Mouse (Mus musculus) cortical plate, adult 2 months (tissue): ENCODE results near the gene Fam221a.

Experiments used
- CTCF ChIP-seq: fragments of 200-500 bp; IDR thresholded peaks from 2 replicates; pipeline ENCODE4 v1.5.1; 2011; ENCODE audit warnings: mild to moderate bottlenecking, control low read depth, low read length; ENCODE audit not compliant: insufficient read depth; ENCODE audit errors: extremely low read depth
- POLR2A ChIP-seq: fragments of 200-500 bp; IDR thresholded peaks from 2 replicates; pipeline ENCODE4 v1.6.1; 2011; ENCODE audit warnings: mild to moderate bottlenecking, low read length, control low read depth; ENCODE audit not compliant: insufficient read depth; ENCODE audit errors: extremely low read depth

GRCm38 (mm10) chr6:49437306-49437705 lies 69.8 kb downstream of the Fam221a start:
- TF ChIP-seq CTCF: no peak
- no peak for TF ChIP-seq POLR2A
